Mouse (Mus musculus): ENCODE results near the gene Armc8. TPM values are rescaled to one million over a fixed set of nuclear protein-coding genes. Genes with fewer than 3 reads are reported as not detected.

Armc8 gene
- polyA plus RNA-seq, 1 experiment: 23.9 TPM

- no peaks in the 10 kb centered on the region for H3K4me1 ChIP-seq (ENCODE audit: control insufficient read depth, insufficient read depth, low read length)
- H3K4me3 ChIP-seq (ENCODE audit: insufficient read depth, low read length): no peak overlapping the region
- H3K27ac ChIP-seq (ENCODE audit: insufficient read depth, low read length): no peak overlapping the region
- TF ChIP-seq POLR2A (IDR thresholded peaks at IDR 0.05; ENCODE audit: low read depth, low read length) (no peak), CTCF (IDR thresholded peaks at IDR 0.05; ENCODE audit: borderline replicate concordance, insufficient read depth, low read length) (no peak)
These were observed 85.5 kb downstream of the Armc8 start for GRCm38 (mm10) chr9:99483191-99483590.

GRCm38 (mm10) chr9:99480764-99481163 is 87.9 kb downstream of the Armc8 start:
- Histone ChIP-seq H3K4me1 (ENCODE audit: control insufficient read depth, insufficient read depth, low read length) (no peaks in the 10 kb centered on the region), H3K4me3 (ENCODE audit: insufficient read depth, low read length) (no peak overlapping the region), H3K27ac (ENCODE audit: insufficient read depth, low read length) (no peak overlapping the region)
- TF ChIP-seq CTCF (IDR thresholded peaks at IDR 0.05; ENCODE audit: borderline replicate concordance, insufficient read depth, low read length) (no peak), POLR2A (IDR thresholded peaks at IDR 0.05; ENCODE audit: low read depth, low read length) (no peak)

- TF ChIP-seq POLR2A (IDR thresholded peaks at IDR 0.05; ENCODE audit: low read depth, low read length) (no peak), CTCF (IDR thresholded peaks at IDR 0.05; ENCODE audit: borderline replicate concordance, insufficient read depth, low read length) (no peak)
- Histone ChIP-seq H3K4me3 (ENCODE audit: insufficient read depth, low read length) (no peak overlapping the region), H3K4me1 (ENCODE audit: control insufficient read depth, insufficient read depth, low read length) (no peaks in the 10 kb centered on the region), H3K27ac (ENCODE audit: insufficient read depth, low read length) (no peak overlapping the region)
These were observed 89.5 kb downstream of the Armc8 start for GRCm38 (mm10) chr9:99479181-99479711.

GRCm38 (mm10) chr9:99471334-99471733 is 97.4 kb downstream of the Armc8 start:
- TF ChIP-seq CTCF (IDR thresholded peaks at IDR 0.05; ENCODE audit: borderline replicate concordance, insufficient read depth, low read length): no peak
- TF ChIP-seq POLR2A (IDR thresholded peaks at IDR 0.05; ENCODE audit: low read depth, low read length): no peak
- H3K4me1 ChIP-seq (ENCODE audit: control insufficient read depth, insufficient read depth, low read length): no peaks in the 10 kb centered on the region
- H3K27ac ChIP-seq (ENCODE audit: insufficient read depth, low read length): no peak overlapping the region
- no peak overlapping the region for H3K4me3 ChIP-seq (ENCODE audit: insufficient read depth, low read length)

DNA sequence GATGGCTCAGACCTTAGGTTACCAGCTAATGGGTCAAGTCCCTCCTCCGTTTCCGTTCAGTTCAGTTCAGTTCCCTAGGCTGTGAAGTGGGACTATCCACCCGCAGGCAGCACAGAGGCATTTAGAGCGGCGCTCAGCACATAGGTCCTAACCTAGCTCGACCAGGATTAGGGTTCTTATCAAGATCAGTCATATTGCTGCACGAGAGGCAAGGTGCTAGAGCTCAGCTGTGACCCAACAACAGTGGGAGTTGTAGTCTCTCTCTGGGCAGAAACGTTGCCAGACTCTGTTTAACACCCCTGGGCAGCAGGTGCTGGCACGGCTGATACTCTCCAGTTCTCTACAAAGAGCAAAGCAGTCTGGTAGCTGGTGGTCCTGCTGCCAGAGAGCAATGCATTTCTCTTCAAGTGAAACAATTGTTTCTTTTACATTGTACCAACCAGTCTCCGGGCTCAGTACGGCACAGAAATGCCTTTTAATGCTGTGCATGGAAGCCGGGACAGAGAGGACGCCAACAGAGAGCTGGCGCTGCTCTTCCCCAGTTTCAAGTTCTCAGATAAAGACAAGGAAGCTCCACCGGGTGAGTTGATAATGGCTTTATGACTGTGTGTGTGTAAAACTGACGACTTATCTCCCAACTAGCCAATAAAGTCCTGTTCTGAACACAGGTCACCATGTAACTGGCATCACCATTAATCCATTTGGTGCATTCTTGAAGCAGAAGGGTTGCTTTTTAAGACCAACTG is 98.2 kb downstream of the Armc8 start:
- TF ChIP-seq POLR2A (IDR thresholded peaks at IDR 0.05; ENCODE audit: low read depth, low read length) (no peak), CTCF (IDR thresholded peaks at IDR 0.05; ENCODE audit: borderline replicate concordance, insufficient read depth, low read length) (no peak)
- no peaks in the 10 kb centered on the region for H3K4me1 ChIP-seq (ENCODE audit: control insufficient read depth, insufficient read depth, low read length)
- H3K27ac ChIP-seq (ENCODE audit: insufficient read depth, low read length): no peak overlapping the region
- no peak overlapping the region for H3K4me3 ChIP-seq (ENCODE audit: insufficient read depth, low read length)

DNA sequence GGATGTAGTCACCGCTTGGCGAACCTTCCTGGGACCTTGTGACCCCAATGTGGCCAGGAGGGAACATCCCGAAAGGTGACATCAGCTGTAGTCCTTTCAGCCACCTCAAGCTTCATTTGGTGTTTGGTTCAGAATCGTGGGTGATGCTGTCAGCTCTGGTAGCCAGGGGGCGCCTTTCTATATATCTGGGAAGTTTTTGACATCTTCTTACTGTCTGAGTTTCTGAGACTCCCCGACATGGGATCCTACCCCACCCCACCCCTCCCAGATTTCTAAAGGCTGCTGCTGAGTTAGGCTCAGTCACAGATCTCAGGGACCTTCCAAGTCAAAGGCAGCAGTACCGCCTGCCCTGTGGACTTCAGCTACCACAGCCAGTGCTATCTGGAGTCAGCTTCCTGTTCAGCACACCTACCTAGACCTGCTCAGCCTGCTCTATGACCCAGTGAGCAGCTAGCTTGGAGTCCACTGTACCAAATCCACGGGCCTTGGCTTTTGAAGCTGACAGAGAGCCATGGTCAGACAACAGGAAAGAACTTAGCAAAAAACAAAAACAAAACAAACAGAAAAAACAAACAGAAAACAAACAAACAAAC is 98.9 kb downstream of the Armc8 start:
- Histone ChIP-seq H3K4me3 (ENCODE audit: insufficient read depth, low read length) (no peak overlapping the region), H3K27ac (ENCODE audit: insufficient read depth, low read length) (no peak overlapping the region), H3K4me1 (ENCODE audit: control insufficient read depth, insufficient read depth, low read length) (no peaks in the 10 kb centered on the region)
- no peak for TF ChIP-seq POLR2A (IDR thresholded peaks at IDR 0.05; ENCODE audit: low read depth, low read length)
- TF ChIP-seq CTCF (IDR thresholded peaks at IDR 0.05; ENCODE audit: borderline replicate concordance, insufficient read depth, low read length): no peak

DNA sequence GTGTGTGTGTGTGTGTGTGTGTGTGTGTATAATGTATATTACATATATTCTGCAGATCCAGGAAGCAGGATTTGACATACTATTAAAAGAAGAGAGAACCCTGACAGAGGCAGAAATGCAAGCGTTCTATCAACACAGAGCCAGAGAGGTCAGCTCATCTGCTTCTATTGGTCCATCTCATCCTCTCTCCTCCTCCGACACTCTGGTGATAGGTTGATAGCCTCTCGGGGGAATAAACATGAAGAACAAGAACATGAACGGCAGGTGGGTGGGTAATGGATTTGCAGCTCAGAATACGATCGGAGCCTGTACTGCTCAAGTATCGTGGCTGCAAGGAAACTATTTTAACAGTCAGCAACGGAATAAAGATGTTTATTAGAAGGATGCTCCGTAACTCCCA is 100.1 kb downstream of the Armc8 start:
- Histone ChIP-seq H3K4me3 (ENCODE audit: insufficient read depth, low read length) (no peak overlapping the region), H3K4me1 (ENCODE audit: control insufficient read depth, insufficient read depth, low read length) (no peaks in the 10 kb centered on the region), H3K27ac (ENCODE audit: insufficient read depth, low read length) (no peak overlapping the region)
- TF ChIP-seq POLR2A (IDR thresholded peaks at IDR 0.05; ENCODE audit: low read depth, low read length) (no peak), CTCF (IDR thresholded peaks at IDR 0.05; ENCODE audit: borderline replicate concordance, insufficient read depth, low read length) (no peak)

- no peaks in the 10 kb centered on the region for H3K4me1 ChIP-seq (ENCODE audit: control insufficient read depth, insufficient read depth, low read length)
- TF ChIP-seq POLR2A (IDR thresholded peaks at IDR 0.05; ENCODE audit: low read depth, low read length) (no peak), CTCF (IDR thresholded peaks at IDR 0.05; ENCODE audit: borderline replicate concordance, insufficient read depth, low read length) (no peak)
- no peak overlapping the region for H3K4me3 ChIP-seq (ENCODE audit: insufficient read depth, low read length)
- no peak overlapping the region for H3K27ac ChIP-seq (ENCODE audit: insufficient read depth, low read length)
These were observed 103.8 kb downstream of the Armc8 start for GRCm38 (mm10) chr9:99464876-99465275.

GRCm38 (mm10) chr9:99459730-99460129 is 109.0 kb downstream of the Armc8 start:
- Histone ChIP-seq H3K4me1 (ENCODE audit: control insufficient read depth, insufficient read depth, low read length) (no peaks in the 10 kb centered on the region), H3K27ac (ENCODE audit: insufficient read depth, low read length) (no peak overlapping the region), H3K4me3 (ENCODE audit: insufficient read depth, low read length) (no peak overlapping the region)
- TF ChIP-seq POLR2A (IDR thresholded peaks at IDR 0.05; ENCODE audit: low read depth, low read length) (no peak), CTCF (IDR thresholded peaks at IDR 0.05; ENCODE audit: borderline replicate concordance, insufficient read depth, low read length) (no peak)

Measured in embryonic fibroblast, embryonic 13.5 days (primary cell).